Mouse (Mus musculus) ES-Bruce4 (cell line): ENCODE results near the gene Cbx7. TPM values are rescaled to one million over a fixed set of nuclear protein-coding genes. Genes with fewer than 3 reads are reported as not detected.

ENCODE experiments used
- H3K27ac ChIP-seq: 2 replicates; pipeline ENCODE4 v1.5.1; 2012; ENCODE audit warnings: low read length, inconsistent platforms; ENCODE audit not compliant: insufficient read depth
- H3K27me3 ChIP-seq: 2 replicates; pipeline ENCODE4 v1.6.1; 2012; ENCODE audit warnings: mild to moderate bottlenecking, low read length, inconsistent platforms; ENCODE audit not compliant: control insufficient read depth, poor library complexity, insufficient read depth, severe bottlenecking
- H3K36me3 ChIP-seq: 2 replicates; pipeline ENCODE4 v1.6.1; 2012; ENCODE audit warnings: inconsistent platforms, mild to moderate bottlenecking, low read length, moderate library complexity; ENCODE audit not compliant: control insufficient read depth, poor library complexity, insufficient read depth, severe bottlenecking
- H3K4me1 ChIP-seq: one replicate; pipeline ENCODE4 v1.8.1; 2011; ENCODE audit warnings: low read length; ENCODE audit not compliant: control insufficient read depth, insufficient read depth
- H3K4me3 ChIP-seq: 2 replicates; pipeline ENCODE4 v1.5.1; 2011; ENCODE audit warnings: low read depth, mild to moderate bottlenecking, low read length
- H3K9ac ChIP-seq: 2 replicates; pipeline ENCODE4 v1.6.1; 2012; ENCODE audit warnings: low read depth, mild to moderate bottlenecking, inconsistent platforms; ENCODE audit not compliant: poor library complexity, severe bottlenecking
- H3K9me3 ChIP-seq: replicated peaks from 2 replicates; pipeline ENCODE4 v1.6.1; 2012; ENCODE audit warnings: mild to moderate bottlenecking, low read length, inconsistent platforms; ENCODE audit not compliant: control insufficient read depth, poor library complexity, insufficient read depth, severe bottlenecking
- CTCF ChIP-seq: IDR thresholded peaks from one replicate; pipeline ENCODE4 v1.8.1; 2011; ENCODE audit warnings: low read depth, low read length
- EP300 ChIP-seq: IDR thresholded peaks from 2 replicates; pipeline ENCODE4 v1.6.1; 2011; ENCODE audit warnings: low read depth, low read length; ENCODE audit not compliant: insufficient read depth
- POLR2A ChIP-seq: IDR thresholded peaks from one replicate; pipeline ENCODE4 v1.8.1; 2011; ENCODE audit warnings: low read length; ENCODE audit not compliant: insufficient read depth
- polyA plus RNA-seq: library from polyadenylated mRNA; stranded (reverse); fragments of >200 nt; gene quantifications from 2 replicates; pipeline ENCODE4 v1.2.4, GENCODE M21; 2011; ENCODE audit warnings: low read depth; ENCODE audit not compliant: missing spikeins, insufficient read depth, insufficient read length

Cbx7 gene
- polyA plus RNA-seq, 1 experiment, result 111 TPM

GRCm38 (mm10) chr15:79919787-79920186, 51.1 kb downstream of the Cbx7 start:
- Histone ChIP-seq H3K27me3 (no peaks in the 10 kb centered on the region), H3K9ac (no peak overlapping the region), H3K4me1 (peaks cover 11% of the 10 kb centered on the region), H3K4me3 (no peak overlapping the region), H3K27ac (no peak overlapping the region), H3K9me3 (no peaks in the 10 kb centered on the region), H3K36me3 (peaks cover 55% of the 10 kb centered on the region)
- TF ChIP-seq CTCF, result no peak
- TF ChIP-seq EP300, result no peak
- TF ChIP-seq POLR2A, result no peak

DNA sequence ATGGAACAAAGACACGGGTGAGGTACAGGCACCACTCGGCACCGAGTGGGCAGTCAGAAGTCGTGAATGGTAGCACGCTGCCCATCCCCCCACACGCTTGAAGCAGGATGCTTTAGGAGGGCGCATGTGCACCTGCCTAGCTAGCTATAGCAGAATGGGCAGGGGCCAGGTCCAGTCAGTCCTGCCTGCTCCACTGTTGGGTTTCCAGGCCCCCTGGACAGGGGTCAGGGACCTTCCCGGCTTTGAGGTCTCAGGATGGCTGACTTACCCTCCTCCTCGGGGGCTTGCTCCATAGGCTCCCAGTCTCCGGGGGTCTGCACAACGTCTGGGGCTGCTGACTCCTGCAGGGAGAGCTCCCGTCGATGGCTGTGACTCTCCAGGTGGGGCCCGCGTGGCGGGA, 52.4 kb downstream of the Cbx7 start:
- TF ChIP-seq CTCF (no peak), EP300 (no peak), POLR2A (no peak)
- Histone ChIP-seq H3K27me3 (no peaks in the 10 kb centered on the region), H3K9ac (no peak overlapping the region), H3K36me3 (peaks cover 46% of the 10 kb centered on the region), H3K27ac (no peak overlapping the region), H3K4me3 (no peak overlapping the region), H3K9me3 (no peaks in the 10 kb centered on the region), H3K4me1 (peaks cover 11% of the 10 kb centered on the region)

DNA sequence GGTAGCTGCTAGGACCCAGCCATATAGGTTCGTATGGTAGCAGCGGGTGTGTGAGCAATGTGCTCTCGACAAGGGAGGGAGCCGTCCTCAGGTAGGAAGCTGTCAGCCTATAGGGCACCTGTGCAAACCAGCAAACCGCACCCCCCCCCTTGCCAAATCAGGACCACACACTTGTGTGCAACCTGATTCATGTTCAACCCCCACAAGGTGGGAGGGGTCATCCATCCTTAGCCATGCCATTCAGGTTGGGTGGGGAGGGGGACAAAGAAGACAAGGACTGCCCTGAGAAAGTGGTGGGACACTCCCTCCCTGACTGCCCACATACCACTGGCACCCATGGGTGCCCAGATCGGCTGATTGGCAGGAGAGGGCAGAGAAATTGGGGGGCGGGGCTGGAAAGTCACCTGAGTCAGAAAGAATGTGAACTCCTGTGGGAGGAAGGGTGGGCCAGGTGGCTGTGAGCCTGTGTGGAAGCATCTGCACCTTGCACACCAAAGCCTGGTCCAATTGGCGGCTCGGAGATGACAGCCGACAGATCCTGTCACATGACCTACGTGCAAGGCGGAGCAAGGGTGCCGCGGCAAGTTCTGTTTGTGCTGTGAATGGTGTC, 53.7 kb downstream of the Cbx7 start:
- TF ChIP-seq POLR2A, result no peak
- TF ChIP-seq EP300, result no peak
- TF ChIP-seq CTCF, result no peak
- Histone ChIP-seq H3K9me3 (no peaks in the 10 kb centered on the region), H3K9ac (no peak overlapping the region), H3K4me1 (peaks cover 11% of the 10 kb centered on the region), H3K27me3 (no peaks in the 10 kb centered on the region), H3K27ac (no peak overlapping the region), H3K4me3 (no peak overlapping the region), H3K36me3 (peaks cover 35% of the 10 kb centered on the region)

- TF ChIP-seq CTCF (no peak), POLR2A (peak; percentile 16), EP300 (no peak)
These were observed 54.8 kb downstream of the Cbx7 start for GRCm38 (mm10) chr15:79916150-79916549.

DNA sequence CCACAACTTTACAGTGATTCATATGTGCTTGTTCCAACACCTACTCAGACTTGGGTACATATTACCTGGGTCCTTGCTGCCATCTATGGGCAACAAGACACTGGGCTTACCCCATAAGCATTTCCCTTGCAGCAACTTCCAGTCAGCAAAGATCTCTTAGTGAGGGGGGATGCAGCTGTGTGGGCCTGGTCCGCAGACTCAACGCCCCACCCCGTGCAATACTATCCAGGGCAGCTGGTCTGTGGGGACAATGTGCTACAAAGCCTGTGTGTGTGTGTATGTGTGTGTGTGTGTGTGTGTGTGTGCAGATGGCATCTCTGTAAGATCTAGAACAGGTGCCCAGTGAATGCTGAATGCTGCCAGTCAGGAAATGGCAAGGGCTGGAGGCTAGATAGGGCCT, 56.6 kb downstream of the Cbx7 start:
- peaks cover 6% of the 10 kb centered on the region for H3K4me1 ChIP-seq
- TF ChIP-seq EP300, result no peak
- no peak for TF ChIP-seq CTCF
- TF ChIP-seq POLR2A, result no peak
- no peaks in the 10 kb centered on the region for H3K27me3 ChIP-seq
- peaks cover 10% of the 10 kb centered on the region; the same call in 1 of the 2 replicates for H3K36me3 ChIP-seq
- no peaks in the 10 kb centered on the region for H3K9me3 ChIP-seq
- H3K4me3 ChIP-seq, result no peak overlapping the region
- no peak overlapping the region for H3K27ac ChIP-seq
- H3K9ac ChIP-seq, result no peak overlapping the region

More at GRCm38 (mm10) chr15:79916150-79916549, 54.8 kb downstream of the Cbx7 start:
- no peaks in the 10 kb centered on the region for H3K27me3 ChIP-seq
- no peak overlapping the region for H3K9ac ChIP-seq
- H3K9me3 ChIP-seq, result no peaks in the 10 kb centered on the region
- peaks cover 25% of the 10 kb centered on the region for H3K36me3 ChIP-seq
- no peak overlapping the region for H3K27ac ChIP-seq
- H3K4me1 ChIP-seq, result peaks cover 11% of the 10 kb centered on the region
- no peak overlapping the region for H3K4me3 ChIP-seq

GRCm38 (mm10) chr15:79913761-79914346, 57.1 kb downstream of the Cbx7 start:
- no peak for TF ChIP-seq EP300
- TF ChIP-seq CTCF, result no peak
- no peak for TF ChIP-seq POLR2A
- Histone ChIP-seq H3K27me3 (no peaks in the 10 kb centered on the region), H3K27ac (no peak overlapping the region), H3K9ac (no peak overlapping the region), H3K4me1 (peaks cover 4% of the 10 kb centered on the region), H3K36me3 (peaks cover 10% of the 10 kb centered on the region; the same call in 1 of the 2 replicates), H3K4me3 (no peak overlapping the region), H3K9me3 (no peaks in the 10 kb centered on the region)
